Mouse (Mus musculus): ENCODE results near the gene Cavin4. TPM values are rescaled to one million over a fixed set of nuclear protein-coding genes. Genes with fewer than 3 reads are reported as not detected.

The Cavin4 gene
- polyA plus RNA-seq, 1 experiment = 7.7 TPM

GRCm38 (mm10) chr4:48636831-48637230 lies 26.5 kb upstream of the Cavin4 start:
- Histone ChIP-seq H3K4me1 (ENCODE audit: control insufficient read depth, insufficient read depth, low read length) (no peaks in the 10 kb centered on the region), H3K27ac (ENCODE audit: insufficient read depth, low read length) (no peak overlapping the region), H3K4me3 (ENCODE audit: insufficient read depth, low read length) (no peak overlapping the region)
- no peak for TF ChIP-seq CTCF (IDR thresholded peaks at IDR 0.05; ENCODE audit: borderline replicate concordance, insufficient read depth, low read length)
- TF ChIP-seq POLR2A (IDR thresholded peaks at IDR 0.05; ENCODE audit: low read depth, low read length) = no peak

- Histone ChIP-seq H3K27ac (ENCODE audit: insufficient read depth, low read length) (no peak overlapping the region), H3K4me1 (ENCODE audit: control insufficient read depth, insufficient read depth, low read length) (no peaks in the 10 kb centered on the region), H3K4me3 (ENCODE audit: insufficient read depth, low read length) (no peak overlapping the region)
- TF ChIP-seq CTCF (IDR thresholded peaks at IDR 0.05; ENCODE audit: borderline replicate concordance, insufficient read depth, low read length) = no peak
- TF ChIP-seq POLR2A (IDR thresholded peaks at IDR 0.05; ENCODE audit: low read depth, low read length) = no peak
These were observed 25.2 kb upstream of the Cavin4 start for GRCm38 (mm10) chr4:48638132-48638531.

- no peaks in the 10 kb centered on the region for H3K4me1 ChIP-seq (ENCODE audit: control insufficient read depth, insufficient read depth, low read length)
- no peak for TF ChIP-seq POLR2A (IDR thresholded peaks at IDR 0.05; ENCODE audit: low read depth, low read length)
- no peak for TF ChIP-seq CTCF (IDR thresholded peaks at IDR 0.05; ENCODE audit: borderline replicate concordance, insufficient read depth, low read length)
- H3K27ac ChIP-seq (ENCODE audit: insufficient read depth, low read length) = no peak overlapping the region
- H3K4me3 ChIP-seq (ENCODE audit: insufficient read depth, low read length) = no peak overlapping the region
These were observed 23.8 kb upstream of the Cavin4 start for GRCm38 (mm10) chr4:48639503-48639902.

- Histone ChIP-seq H3K4me1 (ENCODE audit: control insufficient read depth, insufficient read depth, low read length) (no peaks in the 10 kb centered on the region), H3K27ac (ENCODE audit: insufficient read depth, low read length) (no peak overlapping the region), H3K4me3 (ENCODE audit: insufficient read depth, low read length) (no peak overlapping the region)
- TF ChIP-seq CTCF (IDR thresholded peaks at IDR 0.05; ENCODE audit: borderline replicate concordance, insufficient read depth, low read length) = no peak
- no peak for TF ChIP-seq POLR2A (IDR thresholded peaks at IDR 0.05; ENCODE audit: low read depth, low read length)
These were observed 19.5 kb upstream of the Cavin4 start for GRCm38 (mm10) chr4:48643801-48644200.

GRCm38 (mm10) chr4:48646143-48646542 lies 17.2 kb upstream of the Cavin4 start:
- TF ChIP-seq CTCF (IDR thresholded peaks at IDR 0.05; ENCODE audit: borderline replicate concordance, insufficient read depth, low read length) (no peak), POLR2A (IDR thresholded peaks at IDR 0.05; ENCODE audit: low read depth, low read length) (no peak)
- Histone ChIP-seq H3K4me3 (ENCODE audit: insufficient read depth, low read length) (no peak overlapping the region), H3K4me1 (ENCODE audit: control insufficient read depth, insufficient read depth, low read length) (no peaks in the 10 kb centered on the region), H3K27ac (ENCODE audit: insufficient read depth, low read length) (no peak overlapping the region)

GRCm38 (mm10) chr4:48650617-48651360 lies 12.5 kb upstream of the Cavin4 start:
- no peaks in the 10 kb centered on the region for H3K4me1 ChIP-seq (ENCODE audit: control insufficient read depth, insufficient read depth, low read length)
- no peak overlapping the region for H3K27ac ChIP-seq (ENCODE audit: insufficient read depth, low read length)
- TF ChIP-seq POLR2A (IDR thresholded peaks at IDR 0.05; ENCODE audit: low read depth, low read length) = no peak
- no peak for TF ChIP-seq CTCF (IDR thresholded peaks at IDR 0.05; ENCODE audit: borderline replicate concordance, insufficient read depth, low read length)
- no peak overlapping the region for H3K4me3 ChIP-seq (ENCODE audit: insufficient read depth, low read length)

- Histone ChIP-seq H3K4me1 (ENCODE audit: control insufficient read depth, insufficient read depth, low read length) (no peaks in the 10 kb centered on the region), H3K27ac (ENCODE audit: insufficient read depth, low read length) (no peak overlapping the region)
- TF ChIP-seq POLR2A (IDR thresholded peaks at IDR 0.05; ENCODE audit: low read depth, low read length) = no peak
- TF ChIP-seq CTCF (IDR thresholded peaks at IDR 0.05; ENCODE audit: borderline replicate concordance, insufficient read depth, low read length) = no peak
These were observed 9.2 kb upstream of the Cavin4 start for GRCm38 (mm10) chr4:48654118-48654517.

GRCm38 (mm10) chr4:48656530-48656929 lies 6.8 kb upstream of the Cavin4 start:
- no peak for TF ChIP-seq CTCF (IDR thresholded peaks at IDR 0.05; ENCODE audit: borderline replicate concordance, insufficient read depth, low read length)
- no peak for TF ChIP-seq POLR2A (IDR thresholded peaks at IDR 0.05; ENCODE audit: low read depth, low read length)
- Histone ChIP-seq H3K4me3 (ENCODE audit: insufficient read depth, low read length) (no peak overlapping the region), H3K27ac (ENCODE audit: insufficient read depth, low read length) (no peak overlapping the region), H3K4me1 (ENCODE audit: control insufficient read depth, insufficient read depth, low read length) (no peaks in the 10 kb centered on the region)

More at GRCm38 (mm10) chr4:48654118-48654517, 9.2 kb upstream of the Cavin4 start:
- H3K4me3 ChIP-seq (ENCODE audit: insufficient read depth, low read length) = no peak overlapping the region

- Histone ChIP-seq H3K4me1 (ENCODE audit: control insufficient read depth, insufficient read depth, low read length) (peaks cover 7% of the 10 kb centered on the region), H3K4me3 (ENCODE audit: insufficient read depth, low read length) (no peak overlapping the region), H3K27ac (ENCODE audit: insufficient read depth, low read length) (peak overlapping the region; percentile 93)
- TF ChIP-seq POLR2A (IDR thresholded peaks at IDR 0.05; ENCODE audit: low read depth, low read length) (no peak), CTCF (IDR thresholded peaks at IDR 0.05; ENCODE audit: borderline replicate concordance, insufficient read depth, low read length) (no peak)
These were observed 3.2 kb upstream of the Cavin4 start for GRCm38 (mm10) chr4:48660144-48660543.
